Mouse (Mus musculus) neural tube, embryonic 12.5 days (tissue): ENCODE measurements around the gene Dact3. TPM values are rescaled to one million over a fixed set of nuclear protein-coding genes. Genes with fewer than 3 reads are reported as not detected.

Experiments
- ATAC-seq: fragments of 200-750 bp; cut with Nextera tagmentation; 2 replicates; pipeline ENCODE4 v1.8.0; 2017; ENCODE audit warnings: low read depth, mild to moderate bottlenecking, moderate TSS enrichment, moderate library complexity; ENCODE audit not compliant: low FRiP score
- H3K27ac ChIP-seq: fragments of 300-500 bp; sonication (generic); 2 replicates; pipeline ENCODE4 v1.5.1; 2016
- H3K27me3 ChIP-seq: fragments of 300-500 bp; sonication (generic); replicated peaks from 2 replicates; pipeline ENCODE4 v1.6.1; 2016; ENCODE audit warnings: mild to moderate bottlenecking
- H3K36me3 ChIP-seq: fragments of 300-500 bp; sonication (generic); 2 replicates; pipeline ENCODE4 v1.6.1; 2016; ENCODE audit warnings: mild to moderate bottlenecking
- H3K4me1 ChIP-seq: fragments of 300-500 bp; sonication (generic); 2 replicates; pipeline ENCODE4 v1.6.1; 2016
- H3K4me2 ChIP-seq: fragments of 300-500 bp; sonication (generic); replicated peaks from 2 replicates; pipeline ENCODE4 v1.6.1; 2016; ENCODE audit warnings: mild to moderate bottlenecking
- H3K4me3 ChIP-seq: fragments of 300-500 bp; sonication (generic); 2 replicates; pipeline ENCODE4 v1.5.1; 2016
- H3K9ac ChIP-seq: fragments of 300-500 bp; sonication (generic); 2 replicates; pipeline ENCODE4 v1.6.1; 2016; ENCODE audit warnings: mild to moderate bottlenecking
- H3K9me3 ChIP-seq: fragments of 300-500 bp; sonication (generic); 2 replicates; pipeline ENCODE4 v1.6.1; 2016; ENCODE audit warnings: mild to moderate bottlenecking
- WGBS: fragments of 180-500 bp; shearing (Covaris S2); methylation state at CpG from one replicate; pipeline ENCODE4 v1.1.7; 2016; 5-methylcytosine and 5-hydroxymethylcytosine counted together
- polyA plus RNA-seq: library from polyadenylated mRNA; unstranded; fragments of >200 nt; fragmentation: Nextera tagmentation; extraction: Ambion mirVana; gene quantifications from 2 replicates; pipeline ENCODE4 v1.2.1, GENCODE M21; 2016

Dact3 gene
- polyA plus RNA-seq, 1 experiment from 2014 or later: 10.2 TPM

DNA sequence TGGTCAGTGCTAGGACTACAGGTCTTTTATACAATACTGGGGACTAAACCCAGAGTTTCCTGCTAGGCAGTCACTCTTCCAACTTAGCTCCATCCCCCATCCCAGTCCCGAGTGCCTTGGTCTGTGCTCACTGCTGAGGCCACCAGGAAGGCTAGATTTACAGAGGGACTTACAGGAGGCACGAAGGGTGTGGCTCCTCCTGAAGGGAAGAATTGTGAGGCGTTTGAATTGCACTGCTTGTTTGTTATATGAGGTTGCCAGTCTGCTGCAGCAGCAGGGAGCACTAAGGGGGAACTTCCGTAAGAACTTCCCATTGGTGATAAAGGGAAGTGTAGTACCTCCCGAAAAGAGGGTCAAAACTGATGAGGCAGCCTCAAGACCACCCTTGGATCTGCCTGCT lies 5.5 kb downstream of the Dact3 start:
- Histone ChIP-seq H3K4me3 (no peak overlapping the region), H3K4me2 (peak overlapping the region; percentile 40), H3K9me3 (peaks cover 7% of the 10 kb centered on the region; the same call in 1 of the 2 replicates), H3K9ac (peak overlapping the region; percentile 21; the same call in 1 of the 2 replicates), H3K36me3 (peaks cover 38% of the 10 kb centered on the region), H3K4me1 (peaks cover 31% of the 10 kb centered on the region), H3K27ac (peak overlapping the region; percentile 57; the same call in 1 of the 2 replicates), H3K27me3 (peaks cover 26% of the 10 kb centered on the region)
- 5% methylated on average over 5 of the region's 5 CpGs for WGBS
- ATAC-seq: no peak

DNA sequence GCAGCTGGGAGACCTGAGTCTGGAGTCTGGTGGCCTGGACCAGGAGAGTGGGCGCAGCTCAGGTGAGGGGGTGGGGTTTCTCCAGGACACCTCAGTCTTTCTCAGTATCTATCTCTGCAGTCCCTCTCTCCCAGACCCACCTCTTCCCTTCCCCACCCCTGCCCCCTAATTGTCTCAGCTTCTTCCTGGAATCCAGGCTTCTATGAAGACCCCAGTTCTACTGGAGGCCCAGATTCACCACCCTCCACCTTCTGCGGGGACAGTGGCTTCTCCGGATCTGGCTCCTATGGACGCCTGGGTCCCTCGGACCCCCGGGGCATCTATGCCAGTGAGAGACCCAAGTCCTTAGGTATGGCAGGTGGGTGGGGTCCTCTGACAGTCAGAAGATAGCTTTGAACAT lies 8.0 kb downstream of the Dact3 start:
- peaks cover 53% of the 10 kb centered on the region for H3K36me3 ChIP-seq
- ATAC-seq: no peak
- 90% methylated on average over 6 of the region's 6 CpGs for WGBS
- no peak overlapping the region for H3K9ac ChIP-seq
- peaks cover 45% of the 10 kb centered on the region for H3K27me3 ChIP-seq
- no peak overlapping the region for H3K27ac ChIP-seq
- peaks cover 13% of the 10 kb centered on the region; the same call in 1 of the 2 replicates for H3K9me3 ChIP-seq
- H3K4me3 ChIP-seq: no peak overlapping the region
- no peak overlapping the region for H3K4me2 ChIP-seq
- H3K4me1 ChIP-seq: peaks cover 17% of the 10 kb centered on the region

DNA sequence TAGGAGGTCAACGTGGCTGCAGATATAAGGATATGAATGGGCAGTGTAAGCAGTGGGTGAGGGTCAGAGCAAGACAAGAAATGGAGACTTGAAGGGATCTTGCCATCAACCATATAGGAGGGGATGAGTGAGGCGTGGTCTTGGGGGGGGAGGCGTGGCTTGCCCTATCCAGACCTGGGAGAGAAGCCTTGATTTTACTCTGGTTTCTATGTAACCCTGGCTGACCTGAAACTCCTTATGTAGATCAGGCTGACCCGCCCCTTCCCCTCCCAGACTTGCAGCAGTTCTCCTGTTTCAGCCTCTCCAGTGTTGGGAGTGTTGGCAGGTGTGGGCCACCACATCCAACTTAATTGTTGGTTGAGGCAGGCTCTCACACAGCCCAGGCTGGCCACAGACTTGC lies 9.2 kb downstream of the Dact3 start:
- Histone ChIP-seq H3K4me1 (peaks cover 17% of the 10 kb centered on the region), H3K4me2 (no peak overlapping the region), H3K4me3 (no peak overlapping the region), H3K36me3 (peaks cover 47% of the 10 kb centered on the region), H3K27me3 (peaks cover 49% of the 10 kb centered on the region), H3K9ac (no peak overlapping the region), H3K27ac (no peak overlapping the region), H3K9me3 (peaks cover 13% of the 10 kb centered on the region; the same call in 1 of the 2 replicates)
- ATAC-seq: no peak
- 44% methylated on average over 4 of the region's 4 CpGs for WGBS

DNA sequence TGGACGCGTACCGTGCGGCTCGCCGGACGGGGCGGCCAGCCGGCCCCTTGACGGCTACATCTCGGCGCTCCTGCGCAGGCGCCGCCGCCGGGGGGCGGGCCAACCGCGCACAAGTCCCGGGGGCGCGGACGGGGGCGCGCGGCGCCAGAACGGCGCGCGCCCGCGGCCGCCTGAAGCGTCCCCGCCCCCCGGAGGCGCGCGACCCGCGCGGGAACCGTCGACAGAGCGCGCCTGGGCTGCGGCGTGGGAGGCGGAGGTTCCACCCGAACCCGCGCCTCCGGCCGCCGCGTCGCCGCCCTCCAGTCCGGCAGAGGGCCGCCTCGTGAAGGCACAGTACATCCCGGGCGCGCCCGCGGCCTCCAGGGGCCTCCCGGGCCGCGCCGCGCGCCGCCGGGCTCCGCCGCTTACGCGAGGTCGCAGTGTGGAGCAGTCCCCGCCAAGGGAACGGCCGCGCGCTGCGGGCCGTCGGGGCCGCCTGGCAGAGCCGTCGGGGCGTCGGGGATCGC lies 10.2 kb downstream of the Dact3 start:
- Histone ChIP-seq H3K36me3 (peaks cover 47% of the 10 kb centered on the region), H3K4me2 (peak overlapping the region; percentile 45), H3K9me3 (peaks cover 13% of the 10 kb centered on the region; the same call in 1 of the 2 replicates), H3K27me3 (peaks cover 49% of the 10 kb centered on the region), H3K4me3 (peak overlapping the region; percentile 23), H3K4me1 (peaks cover 8% of the 10 kb centered on the region), H3K9ac (no peak overlapping the region), H3K27ac (no peak overlapping the region)
- 12% methylated on average over 83 of the region's 95 CpGs for WGBS
- 0 out of 2 replicates have a peak, but pooled peaks have one; percentile 6 for ATAC-seq

DNA sequence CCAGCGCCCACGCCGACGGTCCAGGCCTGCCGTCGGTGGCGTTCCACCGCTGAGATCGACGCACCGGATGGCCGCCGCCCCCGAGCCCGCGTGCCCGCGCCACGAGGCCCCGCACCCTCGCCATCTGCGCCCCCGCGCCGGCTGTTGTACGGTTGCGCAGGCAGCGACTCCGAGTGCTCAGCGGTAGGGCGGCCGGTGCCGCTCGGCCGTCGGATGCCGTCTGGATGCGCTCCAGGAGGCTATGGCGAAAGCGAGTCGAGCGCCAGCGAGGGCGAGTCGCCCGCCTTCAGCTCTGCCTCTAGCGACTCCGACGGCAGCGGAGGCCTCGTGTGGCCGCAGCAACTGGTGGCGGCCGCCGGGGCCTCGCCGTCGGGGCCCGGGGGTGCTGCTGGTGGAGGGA lies 10.8 kb downstream of the Dact3 start:
- Histone ChIP-seq H3K9me3 (peaks cover 13% of the 10 kb centered on the region; the same call in 1 of the 2 replicates), H3K4me2 (peak overlapping the region; percentile 45), H3K4me1 (peaks cover 7% of the 10 kb centered on the region; the same call in 1 of the 2 replicates), H3K4me3 (peak overlapping the region; percentile 23), H3K27ac (no peak overlapping the region), H3K27me3 (peaks cover 53% of the 10 kb centered on the region), H3K9ac (no peak overlapping the region), H3K36me3 (peaks cover 47% of the 10 kb centered on the region)
- 36% methylated on average over 59 of the region's 59 CpGs for WGBS
- ATAC-seq: no peak

DNA sequence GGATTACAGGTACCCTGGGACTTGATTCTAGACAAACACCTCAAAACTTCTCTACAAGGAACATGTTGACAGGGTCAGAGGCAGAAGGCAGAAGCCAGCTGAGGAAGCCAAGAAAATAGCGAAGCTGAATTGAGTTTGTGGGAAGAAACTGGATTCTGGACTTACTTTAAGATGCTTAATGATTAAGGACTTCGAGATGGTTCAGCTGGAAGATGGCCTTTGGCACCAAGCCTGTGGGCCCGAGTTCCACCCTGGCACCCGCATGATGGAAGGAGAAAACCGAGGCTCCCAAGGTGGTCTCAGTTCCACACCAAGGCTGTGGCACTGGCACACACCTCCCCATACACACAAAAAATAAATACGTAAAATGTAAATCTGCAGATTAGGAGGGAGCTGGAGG lies 15.4 kb downstream of the Dact3 start:
- 36% methylated on average over 6 of the region's 6 CpGs for WGBS
- Histone ChIP-seq H3K4me1 (peaks cover 37% of the 10 kb centered on the region), H3K4me3 (0 out of 2 replicates have a peak overlapping the region, but pooled peaks have one; percentile 5), H3K4me2 (peak overlapping the region; percentile 66), H3K36me3 (peaks cover 16% of the 10 kb centered on the region), H3K9ac (no peak overlapping the region), H3K9me3 (peaks cover 7% of the 10 kb centered on the region; the same call in 1 of the 2 replicates), H3K27me3 (peaks cover 56% of the 10 kb centered on the region), H3K27ac (no peak overlapping the region)
- ATAC-seq: no peak

DNA sequence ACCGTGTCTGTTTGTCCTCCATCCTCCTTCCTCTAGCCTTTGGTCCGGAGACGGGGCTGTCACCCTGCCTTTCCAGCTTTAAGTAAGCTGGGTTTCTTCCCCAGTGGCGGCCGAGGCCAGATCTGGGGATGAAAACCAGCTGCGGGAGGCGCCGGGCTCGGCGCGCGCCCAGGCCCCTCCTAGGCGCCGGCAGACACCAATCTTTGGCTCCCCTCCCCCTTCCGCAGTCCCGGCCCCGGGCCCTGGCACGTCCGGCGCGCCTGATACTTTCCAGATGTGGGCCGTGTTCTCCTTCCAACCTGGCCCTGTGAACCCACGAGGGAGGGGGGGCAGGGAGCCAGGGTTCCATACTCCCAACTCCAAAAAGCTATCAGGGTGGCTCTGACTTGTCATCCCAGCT lies 15.8 kb downstream of the Dact3 start:
- Histone ChIP-seq H3K27ac (no peak overlapping the region), H3K9ac (no peak overlapping the region), H3K4me1 (peaks cover 37% of the 10 kb centered on the region), H3K27me3 (peaks cover 52% of the 10 kb centered on the region), H3K4me3 (0 out of 2 replicates have a peak overlapping the region, but pooled peaks have one; percentile 22), H3K36me3 (peaks cover 12% of the 10 kb centered on the region), H3K4me2 (peak overlapping the region; percentile 66), H3K9me3 (peaks cover 3% of the 10 kb centered on the region; the same call in 1 of the 2 replicates)
- WGBS: 2% methylated on average over 22 of the region's 23 CpGs
- no peak for ATAC-seq

DNA sequence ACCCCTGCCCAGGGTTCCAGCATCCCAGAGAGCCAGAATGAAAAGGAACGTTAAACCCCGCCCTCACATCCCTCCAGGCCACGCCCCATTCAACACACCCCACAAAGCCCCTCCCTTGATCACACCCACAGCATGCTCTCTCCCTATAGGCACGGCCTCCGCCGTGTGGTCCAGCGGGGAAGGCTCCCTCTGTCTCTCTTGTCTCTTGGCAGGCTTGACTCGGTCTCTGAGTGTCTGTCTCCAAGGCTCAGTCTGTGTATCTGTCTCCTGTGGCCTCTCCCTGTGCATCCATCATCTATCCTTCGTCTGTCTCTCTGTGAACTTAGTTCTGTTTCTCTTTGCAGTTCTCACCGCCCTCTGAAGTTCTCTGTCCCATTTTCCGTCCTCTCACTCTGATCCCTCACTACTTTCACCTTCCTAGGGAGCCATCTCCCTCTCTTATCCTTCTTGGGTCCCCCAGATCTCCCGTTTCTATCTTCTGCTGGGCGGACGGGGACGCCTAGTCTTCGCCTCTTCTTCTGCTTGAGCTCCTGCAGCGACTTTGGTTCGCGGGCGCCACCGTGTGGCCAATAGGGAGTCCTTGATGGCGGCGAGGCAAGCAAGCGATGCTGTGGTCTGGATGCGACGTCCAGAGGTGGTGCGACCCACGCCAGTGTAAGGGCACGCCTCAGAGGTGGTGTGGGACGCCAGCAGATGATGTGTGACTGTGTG lies 16.7 kb downstream of the Dact3 start, which contains the start of gene Gng8:
Gene Gng8 (plus strand): TSS at position 146 of the 711 bp plus-strand sequence.
- Histone ChIP-seq H3K9ac (peak within 1 kb of the TSS; percentile 23; the same call in 1 of the 2 replicates), H3K9me3 (no peaks in the 10 kb centered on the region), H3K27ac (no peak within 1 kb of the TSS), H3K36me3 (peaks cover 3% of the 10 kb centered on the region), H3K27me3 (peaks cover 43% of the 10 kb centered on the region), H3K4me1 (peaks cover 37% of the 10 kb centered on the region), H3K4me3 (peak within 1 kb of the TSS; percentile 22), H3K4me2 (peak within 1 kb of the TSS; percentile 66)
- peak; percentile 67 for ATAC-seq
- under 1% methylated on average over 30 of the region's 30 CpGs for WGBS

DNA sequence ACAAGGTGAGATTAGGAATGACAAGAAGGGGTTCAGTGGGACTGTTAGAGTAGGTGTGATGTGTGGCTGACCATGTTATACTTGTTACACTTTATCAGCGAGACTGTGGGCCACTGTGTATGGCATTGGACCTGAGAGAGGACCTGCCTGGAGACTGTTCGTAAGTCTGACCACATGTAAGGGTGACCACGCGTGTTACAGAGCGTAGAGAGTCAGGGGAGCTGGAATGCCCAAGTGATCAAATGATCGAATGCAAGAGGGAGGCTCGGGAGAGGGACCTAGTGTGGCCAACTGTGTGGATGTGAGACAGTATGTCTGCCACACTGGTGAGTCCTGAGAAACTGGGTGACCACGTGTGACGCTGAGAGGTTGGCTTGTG lies 17.2 kb downstream of the Dact3 start:
- Histone ChIP-seq H3K36me3 (0 out of 2 replicates have a peak, but pooled peaks cover 1% of the 10 kb centered on the region), H3K4me2 (peak overlapping the region; percentile 66), H3K9me3 (no peaks in the 10 kb centered on the region), H3K9ac (no peak overlapping the region), H3K27ac (no peak overlapping the region), H3K4me3 (peak overlapping the region; percentile 22; the same call in 1 of the 2 replicates), H3K4me1 (peaks cover 37% of the 10 kb centered on the region), H3K27me3 (peaks cover 40% of the 10 kb centered on the region)
- WGBS: 47% methylated on average over 9 of the region's 9 CpGs
- ATAC-seq: 0 out of 2 replicates have a peak, but pooled peaks have one; percentile 4

DNA sequence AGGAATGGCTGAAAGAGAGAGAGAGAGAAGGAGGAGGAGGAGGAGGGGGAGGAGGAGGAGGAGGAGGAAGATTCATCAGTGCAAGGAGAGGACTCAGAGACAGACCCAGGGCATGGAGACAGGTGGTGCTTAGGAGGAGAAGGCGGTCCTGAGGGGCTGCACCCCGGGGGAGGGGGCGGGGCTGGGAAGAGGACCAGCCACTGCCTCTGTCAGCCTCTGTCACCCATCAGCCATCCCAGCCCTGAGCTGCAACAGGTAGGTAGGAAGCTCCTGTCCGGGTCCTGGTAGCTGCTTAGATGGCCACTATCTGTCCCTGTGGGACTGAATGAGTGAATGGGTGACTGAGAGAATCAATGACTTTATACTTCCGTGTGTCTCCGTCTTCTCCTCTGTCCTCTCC lies 18.5 kb downstream of the Dact3 start:
- peaks cover 37% of the 10 kb centered on the region for H3K4me1 ChIP-seq
- ATAC-seq: no peak
- H3K27me3 ChIP-seq: peaks cover 34% of the 10 kb centered on the region
- peak overlapping the region; percentile 59; the same call in 1 of the 2 replicates for H3K4me2 ChIP-seq
- no peaks in the 10 kb centered on the region for H3K9me3 ChIP-seq
- peak overlapping the region; percentile 1; the same call in 1 of the 2 replicates for H3K9ac ChIP-seq
- no peaks in the 10 kb centered on the region for H3K36me3 ChIP-seq
- H3K4me3 ChIP-seq: no peak overlapping the region
- 6% methylated on average over 6 of the region's 6 CpGs for WGBS
- H3K27ac ChIP-seq: no peak overlapping the region

DNA sequence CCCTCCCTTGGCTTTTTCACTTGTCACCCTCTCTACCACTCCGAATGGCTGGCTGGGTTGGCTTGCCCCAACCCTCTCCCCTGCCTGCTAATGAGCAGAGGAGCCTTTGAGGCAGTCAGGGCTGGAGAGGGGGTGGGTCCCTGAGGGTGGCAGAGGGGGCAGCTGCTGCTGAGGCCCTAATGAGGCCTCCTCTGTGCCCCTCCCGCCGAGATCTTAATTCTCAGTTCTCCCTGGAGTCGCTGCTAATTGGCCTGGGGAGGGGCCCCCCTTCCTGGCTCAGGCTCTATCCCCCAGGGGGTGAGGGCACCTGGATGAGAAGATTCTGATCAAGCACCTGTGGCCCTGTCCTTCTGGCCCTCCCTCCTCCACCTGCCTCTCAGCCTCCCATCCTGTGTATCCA lies 19.2 kb downstream of the Dact3 start:
- H3K27me3 ChIP-seq: peaks cover 32% of the 10 kb centered on the region
- H3K9me3 ChIP-seq: no peaks in the 10 kb centered on the region
- 2% methylated on average over 4 of the region's 4 CpGs for WGBS
- H3K4me1 ChIP-seq: peaks cover 37% of the 10 kb centered on the region
- peak overlapping the region; percentile 1; the same call in 1 of the 2 replicates for H3K9ac ChIP-seq
- ATAC-seq: peak; percentile 28
- peak overlapping the region; percentile 59 for H3K4me2 ChIP-seq
- no peak overlapping the region for H3K27ac ChIP-seq
- H3K4me3 ChIP-seq: no peak overlapping the region
- no peaks in the 10 kb centered on the region for H3K36me3 ChIP-seq

DNA sequence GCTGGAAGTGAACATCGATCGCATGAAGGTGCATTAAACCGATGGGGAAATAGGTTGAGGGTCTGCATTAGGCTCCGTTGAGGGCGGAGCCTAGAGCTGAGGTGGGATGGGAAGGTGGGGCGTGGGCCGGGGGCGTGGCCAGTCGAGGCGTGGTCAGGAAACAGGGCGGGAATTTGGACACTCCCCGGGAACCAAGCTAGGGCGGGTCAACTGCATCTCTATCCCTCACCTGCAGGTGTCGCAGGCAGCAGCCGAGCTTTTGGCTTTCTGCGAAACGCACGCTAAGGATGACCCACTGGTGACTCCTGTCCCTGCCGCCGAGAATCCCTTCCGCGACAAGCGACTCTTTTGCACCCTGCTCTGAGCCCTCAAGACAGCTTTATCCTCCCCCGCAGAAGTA lies 19.9 kb downstream of the Dact3 start:
- H3K27ac ChIP-seq: no peak overlapping the region
- H3K4me3 ChIP-seq: peak overlapping the region; percentile 15; the same call in 1 of the 2 replicates
- H3K4me2 ChIP-seq: peak overlapping the region; percentile 59
- H3K4me1 ChIP-seq: peaks cover 37% of the 10 kb centered on the region
- no peaks in the 10 kb centered on the region for H3K36me3 ChIP-seq
- peak overlapping the region; percentile 33; the same call in 1 of the 2 replicates for H3K9ac ChIP-seq
- peak; percentile 32 for ATAC-seq
- peaks cover 32% of the 10 kb centered on the region for H3K27me3 ChIP-seq
- under 1% methylated on average over 24 of the region's 24 CpGs for WGBS
- H3K9me3 ChIP-seq: no peaks in the 10 kb centered on the region
